Mouse (Mus musculus) embryonic facial prominence, embryonic 15.5 days (tissue): Measurements from ENCODE around the gene Esp18. TPM values are rescaled to one million over a fixed set of nuclear protein-coding genes. Genes with fewer than 3 reads are reported as not detected.

ENCODE experiments used
- ATAC-seq: fragments of 200-750 bp; cut with Nextera tagmentation; 2 replicates; pipeline ENCODE4 v1.8.0; 2017; ENCODE audit warnings: low read depth, moderate TSS enrichment; ENCODE audit not compliant: insufficient number of reproducible peaks, low FRiP score, low TSS enrichment
- H3K27ac ChIP-seq: fragments of 300-500 bp; sonication (generic); replicated peaks from 2 replicates; pipeline ENCODE4 v1.5.1; 2015; ENCODE audit warnings: mild to moderate bottlenecking, inconsistent platforms
- H3K27me3 ChIP-seq: fragments of 300-500 bp; sonication (generic); 2 replicates; pipeline ENCODE4 v1.6.1; 2015; ENCODE audit warnings: inconsistent platforms
- H3K36me3 ChIP-seq: fragments of 300-500 bp; sonication (generic); 2 replicates; pipeline ENCODE4 v1.6.1; 2015; ENCODE audit warnings: mild to moderate bottlenecking, inconsistent platforms
- H3K4me1 ChIP-seq: fragments of 300-500 bp; sonication (generic); 2 replicates; pipeline ENCODE4 v1.6.1; 2015; ENCODE audit warnings: inconsistent platforms
- H3K4me2 ChIP-seq: fragments of 300-500 bp; sonication (generic); replicated peaks from 2 replicates; pipeline ENCODE4 v1.6.1; 2015; ENCODE audit warnings: mild to moderate bottlenecking, inconsistent platforms
- H3K4me3 ChIP-seq: fragments of 300-500 bp; sonication (generic); replicated peaks from 2 replicates; pipeline ENCODE4 v1.5.1; 2015; ENCODE audit warnings: mild to moderate bottlenecking, inconsistent platforms
- H3K9ac ChIP-seq: fragments of 300-500 bp; sonication (generic); 2 replicates; pipeline ENCODE4 v1.6.1; 2015; ENCODE audit warnings: inconsistent platforms
- H3K9me3 ChIP-seq: fragments of 300-500 bp; sonication (generic); replicated peaks from 2 replicates; pipeline ENCODE4 v1.6.1; 2016; ENCODE audit warnings: inconsistent platforms
- WGBS: fragments of 180-500 bp; shearing (Covaris S2); methylation state at CpG from one replicate; pipeline ENCODE4 v1.1.7; 2015; 5-methylcytosine and 5-hydroxymethylcytosine counted together
- microRNA-seq: library from miRNA; unstranded; fragments of <30 nt; microRNA quantifications from one replicate; pipeline ENCODE4, GENCODE M21; 2016; ENCODE audit warnings: borderline number of aligned reads
- polyA plus RNA-seq: library from polyadenylated mRNA; unstranded; fragments of >200 nt; fragmentation: Nextera tagmentation; extraction: Ambion mirVana; gene quantifications from 2 replicates; pipeline ENCODE4 v1.2.1, GENCODE M21; 2015

Gene Esp18
- polyA plus RNA-seq, result not detected in 2 replicates

DNA sequence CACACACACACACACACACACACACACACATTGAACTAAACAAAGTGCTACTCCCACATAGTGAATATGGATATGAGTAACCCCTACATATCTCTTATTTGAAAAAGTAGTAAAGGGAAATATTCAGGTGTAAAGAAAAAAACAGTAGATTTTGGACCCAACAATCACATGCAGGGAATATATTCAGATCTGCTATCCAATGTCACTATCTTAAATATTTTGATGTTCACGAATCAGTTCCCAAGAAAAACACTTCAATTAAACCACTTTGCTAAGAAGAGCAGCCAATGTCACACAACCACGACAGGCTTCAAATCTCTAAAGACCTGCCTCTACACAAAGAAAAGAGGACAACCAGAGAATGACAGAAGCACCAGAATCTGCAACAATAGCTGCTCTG is at the start of gene Esp18:
Gene Esp18, plus strand, starts transcription at position 301 of the 400 bp plus-strand sequence.
- H3K4me2 ChIP-seq, result no peak within 1 kb of the TSS
- no peak within 1 kb of the TSS for H3K9ac ChIP-seq
- WGBS, result 68% methylated on average over 2 of the region's 2 CpGs
- H3K9me3 ChIP-seq, result no peaks in the 10 kb centered on the region; the same call in 1 of the 2 replicates
- H3K36me3 ChIP-seq, result no peaks in the 10 kb centered on the region
- no peak for ATAC-seq
- no peaks in the 10 kb centered on the region for H3K4me1 ChIP-seq
- H3K4me3 ChIP-seq, result no peak within 1 kb of the TSS
- H3K27ac ChIP-seq, result no peak within 1 kb of the TSS
- no peaks in the 10 kb centered on the region for H3K27me3 ChIP-seq

DNA sequence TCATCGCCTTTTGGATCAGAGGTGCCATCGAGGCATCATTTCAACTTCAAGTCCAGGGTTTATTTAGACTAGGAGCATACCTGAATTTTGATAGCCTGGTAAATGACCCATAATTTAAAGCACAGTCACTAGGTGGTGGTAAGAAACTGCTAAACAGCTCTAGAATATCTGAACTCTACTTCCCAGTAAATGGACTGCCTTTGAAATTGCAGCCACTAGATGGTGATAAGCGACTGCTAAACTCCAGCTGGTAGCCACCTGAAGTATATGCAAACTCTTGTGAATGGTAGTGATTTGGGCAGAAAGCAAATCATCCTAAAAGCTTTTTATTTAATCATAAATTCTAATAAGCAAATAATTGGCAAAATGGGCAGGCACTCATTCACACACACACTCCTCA is 42.8 kb upstream of the Esp18 start:
- Histone ChIP-seq H3K27ac (no peak overlapping the region), H3K9ac (no peak overlapping the region), H3K4me3 (no peak overlapping the region), H3K27me3 (no peaks in the 10 kb centered on the region), H3K9me3 (0 out of 2 replicates have a peak, but pooled peaks cover 3% of the 10 kb centered on the region), H3K36me3 (no peaks in the 10 kb centered on the region), H3K4me1 (no peaks in the 10 kb centered on the region), H3K4me2 (no peak overlapping the region)
- no peak for ATAC-seq
- WGBS, result 64% methylated on average over 3 of the region's 3 CpGs

Small RNAs within 50 kb of the gene (microRNA-seq; reads per million reads assigned to microRNA genes)
- gene Gm26429, result not detected

Other genes starting within 250 kb of the Esp18 start
- not detected in 2 replicates for gene Esp16, start 129.8 kb downstream of the Esp18 start, polyA plus RNA-seq
- not detected in 2 replicates for gene Esp15, start 234.6 kb downstream of the Esp18 start, polyA plus RNA-seq